Mouse (Mus musculus) ES-E14 (cell line): ENCODE measurements around the gene Zfp64. TPM values are rescaled to one million over a fixed set of nuclear protein-coding genes. Genes with fewer than 3 reads are reported as not detected.

Source experiments
- DNase-seq: peaks from one replicate; pipeline ENCODE4 v3.0.0-alpha.2; 2013; ENCODE audit warnings: low read depth, low spot score
- H3K27ac ChIP-seq: 2 replicates; pipeline ENCODE4 v1.5.1; 2012; ENCODE audit warnings: low read depth, mild to moderate bottlenecking, low read length, moderate library complexity, mixed read lengths; ENCODE audit not compliant: poor library complexity, insufficient read depth, severe bottlenecking
- H3K36me3 ChIP-seq: 2 replicates; pipeline ENCODE4 v1.6.1; 2012; ENCODE audit warnings: mild to moderate bottlenecking, low read length, moderate library complexity, mixed read lengths; ENCODE audit not compliant: control insufficient read depth, poor library complexity, insufficient read depth, severe bottlenecking
- H3K4me1 ChIP-seq, 2 experiments: fragments of 150-350 bp in 1 of 2; sonication (generic) in 1 of 2; 2 replicates each; pipeline ENCODE4 v1.6.1; 2012; ENCODE audit warnings: low read length in 2 of 2, mild to moderate bottlenecking in 1 of 2, mixed read lengths in 1 of 2; ENCODE audit not compliant: control insufficient read depth in 2 of 2, insufficient read depth in 2 of 2, poor library complexity in 1 of 2
- H3K4me3 ChIP-seq, 2 experiments: fragments of 150-350 bp in 1 of 2; sonication (generic) in 1 of 2; 2 replicates each; pipeline ENCODE4 v1.5.1; 2012; ENCODE audit warnings: low read length in 2 of 2, low read depth in 1 of 2, mild to moderate bottlenecking in 1 of 2, mixed read lengths in 1 of 2; ENCODE audit not compliant: insufficient read depth in 1 of 2, poor library complexity in 1 of 2, severe bottlenecking in 1 of 2
- H3K9ac ChIP-seq: 2 replicates; pipeline ENCODE4 v1.6.1; 2012; ENCODE audit warnings: low read depth, mild to moderate bottlenecking, low read length, mixed read lengths; ENCODE audit not compliant: poor library complexity, insufficient read depth, severe bottlenecking
- H3K9me3 ChIP-seq: fragments of 150-350 bp; sonication (generic); 2 replicates; pipeline ENCODE4 v1.6.1; 2012; ENCODE audit warnings: low read depth, mild to moderate bottlenecking, low read length; ENCODE audit not compliant: control insufficient read depth, insufficient read depth
- ZC3H11A ChIP-seq: IDR thresholded peaks from 2 replicates; pipeline ENCODE4 v1.6.1; 2012; ENCODE audit warnings: low read depth, mild to moderate bottlenecking, inconsistent platforms, low read length, borderline replicate concordance
- ZNF384 ChIP-seq: IDR thresholded peaks from 2 replicates; pipeline ENCODE4 v1.6.1; 2012; ENCODE audit warnings: low read depth, low read length, inconsistent platforms
- in situ Hi-C, 2 experiments: fragments of 600-800 bp; cut with MboI; formaldehyde crosslinking; loops; one replicate each; pipeline ENCODE4 v1.15.1; 2025; ENCODE audit warnings: low sequenced_read_pairs in 2 of 2, inconsistent platforms in 1 of 2; ENCODE audit not compliant: unreplicated experiment in 2 of 2
- total RNA-seq: library from RNA; depleted of rRNA; stranded (reverse); fragments of 300-350 nt; gene quantifications from 2 replicates; pipeline ENCODE4 v1.2.3, GENCODE M21; 2012; rRNA removed

The Zfp64 gene
- total RNA-seq, 1 experiment: 54.4 TPM

DNA sequence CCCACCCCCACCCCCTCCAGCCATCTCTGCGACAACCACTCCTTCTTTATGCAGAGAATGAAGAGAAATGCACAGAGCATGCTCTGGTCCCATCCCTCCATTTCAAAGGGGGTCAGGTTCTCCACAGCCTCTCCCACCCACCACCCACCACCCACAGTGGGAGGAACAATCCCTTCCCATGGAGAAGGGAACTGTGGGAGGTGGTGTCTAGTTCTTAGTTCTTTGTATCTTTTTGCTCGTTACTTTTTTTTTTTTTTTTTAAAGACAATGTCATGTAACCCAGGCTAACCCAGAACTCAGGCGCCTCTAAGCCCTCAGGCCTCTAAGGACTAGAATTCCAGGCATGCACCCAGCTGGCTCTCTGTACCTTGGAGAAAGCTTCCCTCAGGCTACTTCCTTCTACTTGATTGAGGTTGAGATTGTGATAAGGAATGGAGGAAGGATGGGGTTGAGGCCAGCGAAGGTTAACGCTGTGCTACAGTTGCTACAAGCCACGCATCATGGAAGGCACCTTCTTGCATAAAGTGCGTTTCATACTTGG is 109.1 kb downstream of the Zfp64 start:
- DNase-seq: no peak
- H3K27ac ChIP-seq: no peak overlapping the region

More for the DNA sequence above, 109.1 kb downstream of the Zfp64 start:
- no peak overlapping the region for H3K4me3 ChIP-seq
- H3K9me3 ChIP-seq: no peaks in the 10 kb centered on the region
- H3K36me3 ChIP-seq: no peaks in the 10 kb centered on the region
- peaks cover 5 to 22% of the 10 kb centered on the region in 2 experiments; a peak in 2 of 4 replicates for H3K4me1 ChIP-seq
- no peak overlapping the region for H3K9ac ChIP-seq
- in situ Hi-C loops: no loop called here
- TF ChIP-seq ZNF384 (peak; percentile 84), ZC3H11A (no peak)

Other genes starting within 250 kb of the Zfp64 start
- 41.5 and 84.5 TPM in 2 replicates for gene Atp9a, start 213.2 kb downstream of the Zfp64 start, total RNA-seq
- gene Sall4, start 187.6 kb downstream of the Zfp64 start, total RNA-seq: 119 and 143 TPM in 2 replicates